Mouse (Mus musculus) myocyte (in vitro differentiated cells): ENCODE measurements at regions not wholly inside any gene's neighbourhood (a gene's known extent, or its start where the extent isn't known, plus 50 kb on each side); places are given as distances from the start of the nearest gene placed in this dataset.

Experiments
- E2F4 ChIP-seq: IDR thresholded peaks from one replicate; pipeline ENCODE4 v1.6.1; 2011; ENCODE audit warnings: mild to moderate bottlenecking, control low read depth, moderate library complexity; ENCODE audit not compliant: insufficient read depth
- MAX ChIP-seq: IDR thresholded peaks from one replicate; pipeline ENCODE4 v1.6.1; 2011; ENCODE audit warnings: low read depth, mild to moderate bottlenecking, control low read depth
- POLR2A ChIP-seq: IDR thresholded peaks from one replicate; pipeline ENCODE4 v1.6.1; 2011; ENCODE audit warnings: low read depth, mild to moderate bottlenecking, control low read depth, moderate library complexity; ENCODE audit not compliant: insufficient read length
- POLR2AphosphoS2 ChIP-seq: IDR thresholded peaks from one replicate; pipeline ENCODE4 v1.6.1; 2011; ENCODE audit warnings: low read depth, control low read depth; ENCODE audit not compliant: insufficient read length
- TCF12 ChIP-seq: IDR thresholded peaks from one replicate; pipeline ENCODE4 v1.6.1; 2011; ENCODE audit warnings: mild to moderate bottlenecking, control low read depth; ENCODE audit not compliant: poor library complexity, insufficient read depth, severe bottlenecking
- USF1 ChIP-seq: IDR thresholded peaks from one replicate; pipeline ENCODE4 v1.6.1; 2011; ENCODE audit warnings: low read depth, mild to moderate bottlenecking, control low read depth, moderate library complexity

GRCm38 (mm10) chr4:81222034-81222433, 220.6 kb downstream of the Mpdz start:
- no peak for TF ChIP-seq E2F4
- TF ChIP-seq POLR2A: no peak
- TF ChIP-seq POLR2AphosphoS2: no peak
- no peak for TF ChIP-seq MAX
- TF ChIP-seq USF1: no peak
- no peak for TF ChIP-seq TCF12
